Mouse (Mus musculus) limb, embryonic 14.5 days (tissue): ENCODE results near the gene Pafah2. TPM values are rescaled to one million over a fixed set of nuclear protein-coding genes. Genes with fewer than 3 reads are reported as not detected.

ENCODE experiments used
- ATAC-seq: fragments of 200-750 bp; cut with Nextera tagmentation; 2 replicates; pipeline ENCODE4 v1.8.0; 2017; ENCODE audit warnings: low read depth, moderate number of reproducible peaks, moderate TSS enrichment; ENCODE audit not compliant: low FRiP score
- DNase-seq: peaks from one replicate; pipeline ENCODE4 v3.0.0-alpha.2; 2015; ENCODE audit warnings: low spot score
- H3K27ac ChIP-seq: fragments of 300-500 bp; sonication (generic); replicated peaks from 2 replicates; pipeline ENCODE4 v1.5.1; 2014; ENCODE audit warnings: low read depth, mild to moderate bottlenecking, low read length, moderate library complexity, mixed read lengths
- H3K27me3 ChIP-seq: fragments of 300-500 bp; sonication (generic); 2 replicates; pipeline ENCODE4 v1.6.1; 2014; ENCODE audit warnings: low read length, mixed read lengths; ENCODE audit not compliant: control insufficient read depth, insufficient read depth
- H3K36me3 ChIP-seq: fragments of 300-500 bp; sonication (generic); 2 replicates; pipeline ENCODE4 v1.6.1; 2014; ENCODE audit warnings: mild to moderate bottlenecking, low read length, moderate library complexity, mixed read lengths; ENCODE audit not compliant: control insufficient read depth, insufficient read depth
- H3K4me1 ChIP-seq: fragments of 300-500 bp; sonication (generic); 2 replicates; pipeline ENCODE4 v1.6.1; 2014; ENCODE audit warnings: antibody characterized with exemption, low read length, mixed read lengths; ENCODE audit not compliant: control insufficient read depth, insufficient read depth
- H3K4me2 ChIP-seq: fragments of 300-500 bp; sonication (generic); replicated peaks from 2 replicates; pipeline ENCODE4 v1.6.1; 2014; ENCODE audit warnings: low read depth, mild to moderate bottlenecking, low read length, moderate library complexity; ENCODE audit not compliant: severe bottlenecking
- H3K4me3 ChIP-seq: fragments of 300-500 bp; sonication (generic); replicated peaks from 2 replicates; pipeline ENCODE4 v1.5.1; 2014; ENCODE audit warnings: low read length
- H3K9ac ChIP-seq: fragments of 300-500 bp; sonication (generic); 2 replicates; pipeline ENCODE4 v1.6.1; 2014; ENCODE audit warnings: mild to moderate bottlenecking, low read depth, low read length, moderate library complexity; ENCODE audit not compliant: severe bottlenecking
- H3K9me3 ChIP-seq: fragments of 300-500 bp; sonication (generic); 2 replicates; pipeline ENCODE4 v1.6.1; 2016; ENCODE audit warnings: low read length; ENCODE audit not compliant: control insufficient read depth
- POLR2A ChIP-seq: fragments of 200-500 bp; IDR thresholded peaks from 2 replicates; pipeline ENCODE4 v1.8.0; 2012; ENCODE audit warnings: inconsistent platforms, mild to moderate bottlenecking, moderate library complexity, borderline replicate concordance; ENCODE audit not compliant: insufficient read depth, insufficient read length; ENCODE audit errors: extremely low read depth
- WGBS: fragments of 180-500 bp; shearing (Covaris S2); extraction: QIAGEN DNeasy Blood & Tissue Kit; methylation state at CpG from one replicate; pipeline ENCODE4 v1.1.7; 2014; 5-methylcytosine and 5-hydroxymethylcytosine counted together
- polyA plus RNA-seq, 2 experiments: library from polyadenylated mRNA; depleted of rRNA in 1 of 2; stranded (reverse) in 1 of 2; unstranded in 1 of 2; fragments of >200 nt; fragmentation: Nextera tagmentation in 1 of 2; extraction: Ambion mirVana in 1 of 2; gene quantifications; 2 replicates each; pipeline versions ENCODE4 v1.2.1 to v1.2.3; 2012 to 2014

Gene Pafah2
- polyA plus RNA-seq, 2 experiments = 14.3 to 25.9 TPM

GRCm38 (mm10) chr4:134355841-134356452 is 40.2 kb upstream of the Pafah2 start:
- Histone ChIP-seq H3K4me3 (no peak overlapping the region), H3K4me1 (peaks cover 13% of the 10 kb centered on the region; the same call in 1 of the 2 replicates), H3K4me2 (no peak overlapping the region), H3K27ac (no peak overlapping the region), H3K9me3 (no peaks in the 10 kb centered on the region), H3K9ac (no peak overlapping the region), H3K36me3 (no peaks in the 10 kb centered on the region), H3K27me3 (0 out of 2 replicates have a peak, but pooled peaks cover 6% of the 10 kb centered on the region)
- DNase-seq (no peak), ATAC-seq (no peak; the same call in 1 of the 2 replicates)
- WGBS = 37% methylated on average over 16 of the region's 16 CpGs
- TF ChIP-seq POLR2A = no peak

- peaks cover 9% of the 10 kb centered on the region; the same call in 1 of the 2 replicates for H3K4me1 ChIP-seq
- no peak overlapping the region for H3K9ac ChIP-seq
- H3K4me3 ChIP-seq = no peak overlapping the region
- H3K36me3 ChIP-seq = no peaks in the 10 kb centered on the region
- no peak for TF ChIP-seq POLR2A
- 0 out of 2 replicates have a peak, but pooled peaks cover 6% of the 10 kb centered on the region for H3K27me3 ChIP-seq
- WGBS = 26% methylated on average over 22 of the region's 22 CpGs
- no peak overlapping the region for H3K27ac ChIP-seq
- DNase-seq (peak; percentile 81), ATAC-seq (no peak)
- H3K9me3 ChIP-seq = no peaks in the 10 kb centered on the region
- H3K4me2 ChIP-seq = 0 out of 2 replicates have a peak overlapping the region, but pooled peaks have one; percentile 17
Measured at GRCm38 (mm10) chr4:134356591-134357460, 39.3 kb upstream of the Pafah2 start.

- Histone ChIP-seq H3K27me3 (0 out of 2 replicates have a peak, but pooled peaks cover 6% of the 10 kb centered on the region), H3K4me1 (peaks cover 8% of the 10 kb centered on the region; the same call in 1 of the 2 replicates), H3K9ac (no peak overlapping the region), H3K4me3 (no peak overlapping the region), H3K36me3 (no peaks in the 10 kb centered on the region), H3K9me3 (no peaks in the 10 kb centered on the region), H3K4me2 (no peak overlapping the region), H3K27ac (no peak overlapping the region)
- DNase-seq = no peak
- WGBS = 47% methylated on average over 17 of the region's 17 CpGs
- ATAC-seq = no peak
- TF ChIP-seq POLR2A = no peak
Measured at GRCm38 (mm10) chr4:134357461-134357771, 38.7 kb upstream of the Pafah2 start.

GRCm38 (mm10) chr4:134359649-134360048 is 36.5 kb upstream of the Pafah2 start:
- Histone ChIP-seq H3K9ac (no peak overlapping the region), H3K9me3 (no peaks in the 10 kb centered on the region), H3K4me1 (peaks cover 8% of the 10 kb centered on the region; the same call in 1 of the 2 replicates), H3K27me3 (0 out of 2 replicates have a peak, but pooled peaks cover 6% of the 10 kb centered on the region), H3K4me3 (no peak overlapping the region), H3K4me2 (no peak overlapping the region), H3K36me3 (no peaks in the 10 kb centered on the region), H3K27ac (no peak overlapping the region)
- 80% methylated on average over 6 of the region's 6 CpGs for WGBS
- no peak for TF ChIP-seq POLR2A
- DNase-seq = no peak
- no peak for ATAC-seq

GRCm38 (mm10) chr4:134361215-134361614 is 34.9 kb upstream of the Pafah2 start:
- ATAC-seq = peak; percentile 53; the same call in 1 of the 2 replicates
- no peak for DNase-seq
- no peak overlapping the region for H3K27ac ChIP-seq

More at GRCm38 (mm10) chr4:134361215-134361614, 34.9 kb upstream of the Pafah2 start:
- Histone ChIP-seq H3K36me3 (no peaks in the 10 kb centered on the region), H3K4me3 (no peak overlapping the region), H3K4me2 (no peak overlapping the region), H3K9me3 (no peaks in the 10 kb centered on the region), H3K27me3 (0 out of 2 replicates have a peak, but pooled peaks cover 6% of the 10 kb centered on the region), H3K4me1 (peaks cover 2% of the 10 kb centered on the region; the same call in 1 of the 2 replicates), H3K9ac (no peak overlapping the region)
- no peak for TF ChIP-seq POLR2A
- WGBS = 12% methylated on average over 5 of the region's 5 CpGs
